Mouse (Mus musculus) bone marrow, adult 2 months (tissue): ENCODE results near the gene Zfp523. TPM values are rescaled to one million over a fixed set of nuclear protein-coding genes. Genes with fewer than 3 reads are reported as not detected.
"Not testable (repeated sequence)": the region's sequence is repeated elsewhere in the genome, so short reads cannot be mapped to it uniquely, and the experiment has no call there.

Experiments
- H3K27ac ChIP-seq: fragments of 200-500 bp; 2 replicates; pipeline ENCODE4 v1.5.1; 2012; ENCODE audit warnings: low read depth, mild to moderate bottlenecking, control low read depth, inconsistent platforms, low read length; ENCODE audit not compliant: control insufficient read depth, poor library complexity, insufficient read depth
- H3K4me1 ChIP-seq: fragments of 200-500 bp; 2 replicates; pipeline ENCODE4 v1.6.1; 2011; ENCODE audit warnings: low read length; ENCODE audit not compliant: control insufficient read depth, insufficient read depth
- H3K4me3 ChIP-seq: fragments of 200-500 bp; replicated peaks from 2 replicates; pipeline ENCODE3; 2011; ENCODE audit warnings: mild to moderate bottlenecking, low read depth, low read length, control low read depth; ENCODE audit not compliant: control insufficient read depth
- CTCF ChIP-seq: fragments of 200-500 bp; IDR thresholded peaks from 2 replicates; pipeline ENCODE4 v1.5.1; 2011; ENCODE audit warnings: low read length, control low read depth; ENCODE audit not compliant: control insufficient read depth, insufficient read depth
- POLR2A ChIP-seq: fragments of 200-500 bp; IDR thresholded peaks from 2 replicates; pipeline ENCODE4 v1.6.1; 2011; ENCODE audit warnings: low read depth, mild to moderate bottlenecking, control low read depth, low read length, borderline replicate concordance; ENCODE audit not compliant: control insufficient read depth
- WGBS: fragments of 180-500 bp; shearing (Covaris S2); methylation state at CpG from one replicate; pipeline ENCODE4 v1.1.7; 2018; 5-methylcytosine and 5-hydroxymethylcytosine counted together
- polyA plus RNA-seq: library from polyadenylated mRNA; stranded (reverse); fragments of >200 nt; gene quantifications from 2 replicates; pipeline ENCODE4 v1.2.4, GENCODE M21; 2011; ENCODE audit warnings: low replicate concordance; ENCODE audit not compliant: missing spikeins, insufficient read depth, insufficient read length

Gene Zfp523
- polyA plus RNA-seq, 1 experiment = 11.8 TPM

DNA sequence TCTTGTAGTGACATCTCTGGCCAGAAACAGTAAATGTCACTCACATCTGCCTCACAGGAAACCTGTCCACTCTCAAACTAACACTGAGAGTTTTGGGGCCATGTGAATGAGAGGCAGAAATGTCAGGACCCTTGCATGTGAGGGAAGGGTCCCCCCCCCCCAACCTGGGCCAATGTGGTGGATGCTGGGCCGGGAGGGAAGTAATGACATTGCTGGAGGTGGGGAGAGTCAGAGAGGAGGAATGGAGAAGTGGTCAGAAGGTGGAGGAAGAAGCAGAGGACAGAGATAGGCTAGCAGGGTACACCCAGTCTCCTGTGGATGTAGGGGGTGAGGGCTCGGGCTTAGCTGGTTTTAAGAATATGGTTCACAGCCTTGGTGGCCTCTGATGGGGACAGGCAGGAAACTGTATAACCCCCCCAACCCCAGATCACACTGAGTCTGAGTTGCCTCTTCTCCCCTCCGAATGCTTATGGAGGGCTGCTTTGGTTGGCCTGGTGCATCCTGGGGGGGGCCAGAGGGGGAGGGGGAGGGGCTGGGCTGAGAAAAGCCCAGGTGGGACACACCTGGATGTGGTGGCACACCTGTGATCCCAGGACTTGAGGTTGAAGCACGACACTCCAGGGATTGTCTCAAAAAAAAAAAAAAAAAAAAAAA lies 32.7 kb downstream of the Zfp523 start:
- Histone ChIP-seq H3K4me1 (peaks cover 10% of the 10 kb centered on the region), H3K27ac (peak overlapping the region; percentile 63), H3K4me3 (peak overlapping the region; percentile 41)
- TF ChIP-seq POLR2A = no peak
- TF ChIP-seq CTCF = no peak
- WGBS = 4% methylated on average over 4 of the region's 4 CpGs

DNA sequence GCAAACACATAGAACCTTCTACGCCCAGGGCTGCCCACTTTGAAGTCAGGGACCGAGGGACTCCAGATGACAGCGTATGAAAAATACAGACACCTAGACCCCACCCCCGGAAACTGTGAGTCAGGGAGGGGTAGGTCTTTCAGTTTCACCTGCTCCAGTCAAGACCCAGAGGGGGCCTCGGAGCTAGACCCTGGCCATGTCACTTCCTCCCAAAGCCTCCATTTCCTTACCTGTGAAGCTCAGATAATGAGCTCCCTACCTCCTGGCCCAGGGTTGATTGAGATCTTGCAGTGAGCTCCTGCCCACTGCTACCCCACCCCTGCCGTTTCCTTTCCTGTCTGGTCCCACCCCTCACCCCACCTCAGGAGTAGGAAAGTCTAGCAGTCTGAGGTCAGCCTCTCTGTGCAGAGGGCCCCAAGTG lies 35.0 kb downstream of the Zfp523 start:
- TF ChIP-seq CTCF = no peak
- TF ChIP-seq POLR2A = no peak
- Histone ChIP-seq H3K27ac (peak overlapping the region; percentile 1; the same call in 1 of the 2 replicates), H3K4me3 (no peak overlapping the region), H3K4me1 (peaks cover 6% of the 10 kb centered on the region)
- 8% methylated on average over 6 of the region's 6 CpGs for WGBS

DNA sequence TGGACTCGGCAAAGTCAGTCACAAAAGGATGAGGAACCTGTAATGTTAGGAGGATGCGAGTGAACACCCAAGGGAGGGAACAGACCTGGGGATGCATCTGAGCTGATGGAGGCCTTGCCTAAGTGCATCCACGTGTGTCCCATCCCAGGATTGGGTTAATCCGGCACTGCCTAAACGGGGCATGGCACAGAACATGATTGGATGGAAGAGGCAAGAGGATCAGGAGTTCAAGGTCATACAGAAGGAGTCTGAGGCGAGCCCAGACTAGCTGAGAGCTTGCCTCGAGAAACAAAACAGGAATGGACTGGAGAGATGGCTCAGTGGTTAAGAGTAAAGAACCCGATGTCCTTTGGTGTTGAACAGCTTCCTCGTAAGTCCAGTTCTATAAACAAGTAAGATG lies 35.5 kb downstream of the Zfp523 start:
- peaks cover 8% of the 10 kb centered on the region for H3K4me1 ChIP-seq
- H3K27ac ChIP-seq = peak overlapping the region; percentile 1; the same call in 1 of the 2 replicates
- WGBS = 47% methylated on average over 9 of the region's 9 CpGs
- no peak for TF ChIP-seq POLR2A
- TF ChIP-seq CTCF = no peak
- H3K4me3 ChIP-seq = no peak overlapping the region

DNA sequence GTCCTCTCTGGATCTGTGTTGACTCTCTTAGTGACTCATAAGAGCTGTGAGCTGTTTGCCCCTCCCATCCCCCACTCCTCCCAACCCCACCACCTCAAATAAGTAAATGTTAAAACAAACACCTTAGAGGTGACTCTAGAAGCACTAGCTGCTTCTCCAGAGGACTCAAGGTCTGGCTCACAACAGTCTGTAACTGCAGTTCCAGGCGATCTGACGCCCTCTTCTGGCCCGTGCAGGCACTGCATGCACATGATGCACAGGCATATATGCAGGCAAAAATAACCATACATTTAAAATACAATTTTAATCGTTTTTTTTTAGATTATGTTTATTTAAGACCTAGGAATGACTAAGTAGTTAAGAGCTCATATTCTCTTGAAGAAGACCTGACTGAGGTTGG lies 36.3 kb downstream of the Zfp523 start:
- TF ChIP-seq POLR2A = no peak
- peak; percentile 69 for TF ChIP-seq CTCF
- Histone ChIP-seq H3K4me3 (no peak overlapping the region), H3K4me1 (peaks cover 9% of the 10 kb centered on the region), H3K27ac (no peak overlapping the region)
- 41% methylated on average over 4 of the region's 4 CpGs for WGBS

DNA sequence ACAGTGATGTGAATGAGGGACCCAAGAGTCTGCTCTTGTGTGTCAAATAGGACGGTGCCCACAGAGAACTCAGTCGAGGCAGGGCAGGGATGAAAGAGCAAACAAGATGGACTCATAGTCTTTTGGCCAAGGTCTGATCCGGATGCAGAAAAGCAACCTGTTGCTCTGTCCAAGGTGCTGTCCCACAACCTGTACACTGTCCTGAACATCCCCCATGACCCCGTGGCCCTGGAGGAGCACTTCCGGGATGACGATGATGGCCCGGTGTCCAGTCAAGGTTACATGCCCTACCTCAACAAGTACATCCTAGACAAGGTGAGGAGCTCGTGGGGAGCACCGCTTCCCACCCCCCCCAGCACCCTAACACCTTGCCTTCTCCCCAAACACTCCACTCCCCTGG lies 39.9 kb downstream of the Zfp523 start:
- WGBS = 71% methylated on average over 9 of the region's 9 CpGs
- TF ChIP-seq CTCF = no peak
- no peak for TF ChIP-seq POLR2A
- H3K4me1 ChIP-seq = peaks cover 2% of the 10 kb centered on the region
- H3K4me3 ChIP-seq = no peak overlapping the region
- H3K27ac ChIP-seq = no peak overlapping the region; the same call in 1 of the 2 replicates

DNA sequence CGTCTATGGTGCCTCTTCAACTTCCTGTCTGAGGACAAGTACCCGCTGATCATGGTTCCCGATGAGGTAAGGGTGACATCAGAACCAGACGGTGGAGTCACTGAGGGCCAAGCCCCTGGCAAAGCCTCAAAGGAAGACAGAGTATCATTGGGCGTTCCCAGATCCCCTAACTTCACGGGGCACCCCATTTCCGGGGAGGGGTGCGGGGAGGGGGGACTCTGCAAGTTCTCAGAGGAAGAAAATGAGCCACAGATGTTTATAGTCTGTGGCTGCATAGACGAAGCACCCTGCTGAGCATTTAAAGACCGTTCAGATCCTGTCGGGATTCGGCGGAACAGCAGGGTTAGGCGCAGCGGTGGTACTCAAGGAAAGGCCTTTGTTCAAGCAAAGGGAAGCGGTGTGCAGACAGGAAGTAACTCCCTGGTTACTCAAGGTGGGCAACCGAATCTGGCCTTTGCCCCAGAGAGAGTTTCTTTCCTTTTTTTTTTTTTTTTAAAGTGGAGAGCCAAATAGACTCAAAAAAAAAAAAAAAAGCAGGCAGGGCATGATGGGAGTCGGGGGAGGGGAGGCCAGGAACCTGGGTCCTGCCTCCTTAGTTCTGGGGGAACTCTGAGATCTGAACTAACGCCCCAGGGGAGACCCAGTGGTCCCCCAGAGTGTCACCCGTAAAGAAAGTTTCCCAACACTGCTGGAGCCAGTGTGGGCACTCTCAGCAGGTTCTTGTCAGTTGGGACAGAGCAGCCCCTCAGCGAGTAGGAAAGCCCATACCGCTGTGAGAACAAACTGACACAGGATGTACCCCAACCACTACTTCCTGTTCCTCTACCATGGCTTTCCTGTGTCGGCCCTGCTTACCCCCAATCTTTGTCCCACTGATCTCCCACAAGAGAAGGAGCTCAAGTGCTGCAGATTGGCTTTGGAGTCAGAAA lies 41.1 kb downstream of the Zfp523 start:
- WGBS = 2% methylated on average over 23 of the region's 23 CpGs
- Histone ChIP-seq H3K4me1 (peaks cover 2% of the 10 kb centered on the region; the same call in 1 of the 2 replicates), H3K4me3 (peak overlapping the region; percentile 8), H3K27ac (peak overlapping the region; percentile 86)
- TF ChIP-seq CTCF = no peak
- no peak for TF ChIP-seq POLR2A

DNA sequence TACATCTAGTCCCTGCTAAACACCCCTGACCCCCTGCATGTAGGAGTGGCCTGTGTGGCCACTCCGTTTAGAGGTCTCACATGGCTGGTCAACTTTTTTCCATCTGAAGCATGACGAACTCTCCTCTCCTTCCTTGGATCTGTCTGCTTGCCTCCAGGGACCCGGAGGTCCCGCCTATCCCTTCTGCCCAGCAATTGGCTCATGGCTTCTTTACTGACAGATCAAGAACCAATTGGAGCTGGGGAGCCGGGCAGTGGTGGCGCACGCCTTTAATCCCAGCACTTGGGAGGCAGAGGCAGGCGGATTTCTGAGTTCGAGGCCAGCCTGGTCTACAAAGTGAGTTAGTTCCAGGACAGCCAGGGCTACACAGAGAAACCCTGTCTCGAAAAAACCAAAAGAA lies 45.5 kb downstream of the Zfp523 start:
- not testable (repeated sequence) for H3K4me1 ChIP-seq, H3K27ac ChIP-seq

DNA sequence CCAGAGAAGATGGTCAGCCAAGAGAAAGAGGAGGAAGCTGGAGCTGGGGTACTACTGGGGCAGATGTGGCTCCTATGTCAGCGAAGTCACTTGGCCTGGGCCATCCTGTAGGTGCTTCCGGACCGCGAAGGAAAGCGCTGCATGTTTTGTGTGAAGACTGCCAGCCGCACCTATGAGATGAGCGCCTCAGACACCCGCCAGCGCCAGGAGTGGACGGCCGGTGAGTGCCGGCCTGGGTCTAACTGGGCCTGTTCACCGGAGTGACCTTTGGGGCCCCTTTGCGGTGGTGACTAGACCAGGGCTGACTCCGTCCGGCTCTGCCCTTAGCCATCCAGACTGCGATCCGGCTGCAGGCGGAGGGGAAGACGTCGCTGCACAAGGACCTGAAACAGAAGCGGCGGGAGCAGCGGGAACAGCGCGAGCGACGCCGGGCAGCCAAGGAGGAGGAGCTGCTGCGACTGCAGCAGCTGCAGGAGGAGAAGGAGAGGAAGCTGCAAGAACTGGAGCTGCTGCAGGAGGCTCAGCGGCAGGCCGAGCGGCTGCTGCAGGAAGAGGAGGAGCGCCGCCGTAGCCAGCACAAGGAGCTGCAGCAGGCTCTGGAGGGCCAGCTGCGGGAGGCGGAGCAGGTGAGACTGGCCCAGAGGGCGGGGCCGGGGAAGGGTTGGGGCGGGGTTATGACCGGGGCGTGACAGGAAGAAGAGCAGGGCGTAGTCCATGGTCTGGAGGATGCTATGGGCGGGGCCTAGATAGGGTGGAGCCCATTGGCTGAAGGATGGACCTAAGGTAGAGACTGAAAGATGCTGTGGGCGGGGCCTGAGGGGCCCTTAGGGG lies 46.8 kb downstream of the Zfp523 start:
- no peaks in the 10 kb centered on the region; the same call in 1 of the 2 replicates for H3K4me1 ChIP-seq
- WGBS = 5% methylated on average over 46 of the region's 46 CpGs
- TF ChIP-seq POLR2A (peak; percentile 62; the same call in 1 of the 2 replicates), CTCF (no peak)

More for the DNA sequence above, 45.5 kb downstream of the Zfp523 start:
- not testable (repeated sequence) for H3K4me3 ChIP-seq
- WGBS = 84% methylated on average over 10 of the region's 10 CpGs

More for the DNA sequence above, 46.8 kb downstream of the Zfp523 start:
- Histone ChIP-seq H3K27ac (peak overlapping the region; percentile 63), H3K4me3 (peak overlapping the region; percentile 38)
